Mouse (Mus musculus): ENCODE measurements around the gene Fbxo41. TPM values are rescaled to one million over a fixed set of nuclear protein-coding genes. Genes with fewer than 3 reads are reported as not detected.

Gene Fbxo41
- total RNA-seq, 2 experiments from 2014 or later = 84.7 to 86.0 TPM

- DNase-seq (ENCODE audit: low spot score in 2 of 2) = no peak
Measured at GRCm38 (mm10) chr6:85496976-85497375, 5.8 kb downstream of the Fbxo41 start.

DNA sequence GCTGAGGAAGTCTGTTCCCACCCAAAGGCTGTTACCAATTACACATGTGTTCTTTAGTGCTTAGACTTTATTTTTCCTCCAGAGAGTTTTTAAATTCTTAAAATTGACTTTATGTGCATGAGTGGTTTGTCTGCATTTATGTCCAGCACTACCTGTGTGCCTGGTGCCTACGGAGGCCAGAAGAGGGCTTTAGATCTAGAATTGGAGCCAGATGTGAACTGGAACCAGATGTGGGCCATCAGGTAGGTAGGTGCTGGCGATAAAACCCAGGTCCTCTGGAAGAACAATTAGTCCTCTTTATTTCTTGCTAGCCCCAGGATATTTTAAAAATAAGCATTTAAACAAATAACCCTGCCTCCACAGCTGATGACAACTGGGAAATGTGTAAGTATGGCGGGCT is 11.2 kb downstream of the Fbxo41 start:
- no peak for DNase-seq (ENCODE audit: low spot score in 2 of 2)

- no peak for DNase-seq (ENCODE audit: low spot score in 2 of 2)
Measured at GRCm38 (mm10) chr6:85490252-85490651, 12.5 kb downstream of the Fbxo41 start.

DNA sequence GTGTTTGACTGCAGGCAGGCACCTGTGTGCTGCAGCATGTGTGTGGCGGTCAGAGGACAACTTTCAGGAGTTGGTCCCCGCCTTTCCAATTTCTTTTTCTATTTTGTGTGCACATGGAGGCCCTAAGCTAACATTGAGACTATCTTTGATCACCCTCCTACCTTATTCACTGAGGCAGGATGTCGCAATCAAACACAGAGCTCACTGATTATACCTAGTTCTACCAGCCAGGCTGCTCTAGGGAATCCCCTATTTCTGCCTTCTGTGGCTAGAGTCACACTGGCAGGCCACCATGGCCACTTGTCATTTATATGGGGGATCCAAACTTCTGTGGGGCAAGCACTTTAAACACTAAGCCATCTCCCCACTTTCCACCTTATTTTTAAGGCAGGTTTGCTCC is 13.1 kb downstream of the Fbxo41 start:
- DNase-seq (ENCODE audit: low spot score in 2 of 2) = no peak

GRCm38 (mm10) chr6:85488510-85488909 is 14.3 kb downstream of the Fbxo41 start:
- DNase-seq (ENCODE audit: low spot score in 2 of 2) = no peak

GRCm38 (mm10) chr6:85485738-85486137 is 17.1 kb downstream of the Fbxo41 start:
- DNase-seq (ENCODE audit: low spot score in 2 of 2) = no peak

- DNase-seq (ENCODE audit: low spot score in 2 of 2) = peak in 1 of 2 experiments; percentile 34
Measured at GRCm38 (mm10) chr6:85483843-85484721, 18.7 kb downstream of the Fbxo41 start.

GRCm38 (mm10) chr6:85480685-85481084 is 22.1 kb downstream of the Fbxo41 start:
- no peak for DNase-seq (ENCODE audit: low spot score in 2 of 2)

GRCm38 (mm10) chr6:85479979-85480378 is 22.8 kb downstream of the Fbxo41 start:
- DNase-seq (ENCODE audit: low spot score in 2 of 2) = peak in 1 of 2 experiments; percentile 38

- no peak for DNase-seq (ENCODE audit: low spot score in 2 of 2)
Measured at GRCm38 (mm10) chr6:85478416-85478815, 24.4 kb downstream of the Fbxo41 start.

DNA sequence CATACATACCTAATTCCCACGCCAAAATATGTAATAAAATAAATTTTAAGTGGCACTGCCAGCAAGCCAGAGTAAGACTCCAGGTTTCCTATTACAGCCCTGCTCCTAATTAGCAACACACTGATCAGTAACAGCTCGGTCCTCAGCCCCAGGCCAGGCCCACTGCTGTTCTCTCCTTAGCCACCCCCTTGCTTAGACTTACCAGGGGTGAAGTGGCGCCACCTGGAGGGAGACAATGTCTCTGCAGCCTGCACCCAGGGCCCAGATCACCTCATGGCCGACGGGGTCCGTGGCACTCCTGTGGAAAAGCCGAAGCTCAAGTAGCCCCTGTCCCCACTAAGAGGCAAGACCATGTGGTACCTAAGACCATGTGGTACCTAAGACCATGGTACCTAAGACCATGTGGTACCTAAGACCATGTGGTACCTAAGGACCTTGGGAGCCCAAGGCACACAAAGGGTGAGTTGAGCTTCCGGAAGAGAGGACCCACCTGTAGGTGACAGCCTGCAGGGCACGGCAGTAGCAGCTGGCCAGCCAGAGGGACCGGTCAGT is 25.4 kb downstream of the Fbxo41 start:
- peak in 1 of 2 experiments; percentile 51 for DNase-seq (ENCODE audit: low spot score in 2 of 2)

DNA sequence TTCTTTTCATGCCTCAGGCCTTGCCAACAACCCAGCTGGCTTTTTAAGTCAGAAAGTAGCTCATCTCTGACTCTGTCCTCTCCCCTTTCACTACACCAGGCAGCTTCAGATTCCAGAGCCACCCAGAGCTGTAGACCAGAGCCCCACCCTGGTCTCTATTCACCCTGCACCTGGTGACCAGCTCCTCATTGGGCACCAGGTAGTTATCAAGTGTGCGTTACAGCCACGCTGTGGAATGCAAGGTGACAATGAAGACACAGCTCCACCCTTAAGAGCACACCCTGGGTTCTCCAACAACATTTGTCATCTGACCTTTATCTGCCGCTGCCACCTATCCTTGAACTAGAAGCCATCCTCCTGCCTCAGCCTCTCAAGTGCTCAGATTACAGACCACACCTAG is 27.2 kb downstream of the Fbxo41 start:
- no peak for DNase-seq (ENCODE audit: low spot score in 2 of 2)

DNA sequence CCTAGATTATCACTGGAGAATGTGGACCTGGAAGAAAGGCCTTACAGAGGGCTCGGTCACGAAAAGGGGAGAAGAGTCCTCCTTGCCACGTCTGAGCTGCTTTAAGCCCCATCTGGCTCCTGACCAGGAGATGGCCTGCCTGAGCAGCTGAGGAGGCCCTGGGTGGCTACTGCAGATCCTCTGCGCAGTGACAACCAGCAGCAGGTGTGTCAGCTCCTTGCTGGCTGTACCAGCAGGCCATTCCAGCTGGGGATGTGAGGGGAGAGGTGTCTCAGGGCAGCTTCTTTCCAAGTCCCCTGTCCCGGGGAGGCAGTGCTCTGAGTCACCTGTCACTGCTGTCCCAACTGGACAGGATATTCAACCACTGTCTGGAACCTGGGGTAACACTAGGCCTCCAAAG is 30.3 kb downstream of the Fbxo41 start:
- DNase-seq (ENCODE audit: low spot score in 2 of 2) = no peak

GRCm38 (mm10) chr6:85471962-85472361 is 30.8 kb downstream of the Fbxo41 start:
- DNase-seq (ENCODE audit: low spot score in 2 of 2) = no peak

- no peak for DNase-seq (ENCODE audit: low spot score in 2 of 2)
Measured at GRCm38 (mm10) chr6:85469660-85470430, 32.9 kb downstream of the Fbxo41 start.

DNA sequence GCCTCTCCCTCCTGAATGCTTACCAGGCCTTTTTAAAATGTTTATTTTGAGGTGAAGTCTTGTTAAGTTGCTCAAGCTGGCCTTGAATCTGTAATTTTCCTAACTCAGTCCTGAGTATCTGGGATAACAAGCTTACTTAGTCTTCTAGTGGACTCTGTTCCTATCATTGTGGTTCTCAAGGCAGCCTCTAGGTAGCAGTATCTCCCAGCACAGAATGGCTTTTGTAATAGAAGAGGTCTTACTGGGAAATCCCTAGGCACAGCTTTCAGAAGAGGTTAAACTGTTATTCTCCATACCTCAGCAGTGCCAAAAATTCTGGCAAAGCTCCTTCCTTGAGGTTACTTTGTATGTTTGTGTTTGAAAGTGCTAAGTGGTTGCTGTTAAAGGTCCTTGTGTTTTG is 37.4 kb downstream of the Fbxo41 start:
- DNase-seq (ENCODE audit: low spot score in 2 of 2) = peak in 1 of 2 experiments; percentile 51

DNA sequence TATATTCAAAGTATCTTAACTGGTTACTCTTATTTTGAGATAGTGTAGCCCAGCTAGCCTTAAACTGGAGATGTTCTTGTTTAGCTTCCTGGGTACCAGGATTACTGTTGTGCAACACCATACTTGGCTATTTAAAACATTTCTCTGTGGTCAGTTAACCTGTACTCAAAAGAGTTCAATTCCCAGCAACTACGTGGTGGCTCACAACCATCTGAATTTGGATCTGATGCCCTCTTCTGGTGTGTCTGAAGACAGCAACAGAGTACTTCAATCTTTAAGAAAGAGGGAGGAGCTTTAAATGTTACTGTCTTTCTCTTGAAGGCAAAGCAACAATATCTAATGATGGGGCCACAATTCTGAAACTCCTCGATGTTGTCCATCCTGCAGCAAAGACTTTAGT is 43.2 kb downstream of the Fbxo41 start:
- no peak for DNase-seq (ENCODE audit: low spot score in 2 of 2)

GRCm38 (mm10) chr6:85452816-85453215 is 50.0 kb downstream of the Fbxo41 start:
- no peak for DNase-seq (ENCODE audit: low spot score in 2 of 2)

DNA sequence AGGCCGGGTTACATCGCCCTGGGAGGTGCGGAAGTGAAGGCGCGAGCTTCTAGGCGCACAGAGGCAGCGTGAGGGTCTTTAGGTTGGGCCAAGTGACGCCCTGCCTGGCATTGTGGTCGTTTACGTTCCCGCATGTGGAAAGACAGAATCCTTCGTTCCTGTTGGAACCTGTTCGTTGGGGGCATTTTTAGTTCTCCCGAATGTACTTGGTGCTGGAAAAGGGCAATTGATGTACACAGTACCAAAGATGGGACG is 50.5 kb downstream of the Fbxo41 start:
- DNase-seq (ENCODE audit: low spot score in 2 of 2) = no peak

DNA sequence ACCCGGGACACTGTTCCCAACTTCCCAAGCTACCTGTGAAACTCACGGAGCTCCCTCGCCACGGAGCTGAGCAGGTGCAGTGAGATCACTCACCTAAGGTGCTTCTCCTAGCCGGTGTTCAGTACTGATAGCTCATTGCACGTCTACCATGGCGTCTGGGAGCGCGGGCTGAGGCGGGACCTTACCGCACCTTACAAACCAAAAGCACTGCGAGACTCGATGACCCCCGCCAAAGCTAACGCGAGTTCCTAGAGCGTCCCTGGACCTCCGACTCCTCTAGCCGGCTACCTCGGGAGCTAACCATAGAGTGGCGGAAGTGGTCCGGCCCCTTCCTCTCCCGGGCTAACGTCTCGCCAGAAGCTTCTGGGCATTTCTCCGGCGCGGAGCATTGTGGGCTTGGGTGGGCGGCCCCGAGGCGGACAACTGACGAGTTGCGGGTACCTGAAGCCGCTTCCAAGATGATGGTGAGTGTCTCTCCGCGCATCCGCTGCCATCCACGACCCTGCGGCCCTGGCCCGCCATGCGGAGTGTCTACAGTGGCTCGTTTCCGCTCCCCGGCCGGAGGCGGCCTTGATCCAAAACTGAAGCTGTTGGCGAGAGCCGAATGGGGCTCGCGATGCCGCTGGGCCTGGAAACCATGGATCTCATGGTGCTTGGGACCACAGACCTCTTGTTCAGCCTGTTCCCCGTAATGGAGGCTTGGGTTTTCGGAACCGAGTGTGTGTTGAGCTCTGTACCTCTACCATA is 51.0 kb downstream of the Fbxo41 start, which contains the start of gene Pradc1:
Gene Pradc1 (minus strand): TSS at position 307 of the 747 bp plus-strand sequence.
- DNase-seq (ENCODE audit: low spot score in 2 of 2) = peak; percentile 97
